Mouse (Mus musculus) heart, postnatal 0 days (tissue): ENCODE results near the gene Platr17.
"Not testable (repeated sequence)": the region's sequence is repeated elsewhere in the genome, so short reads cannot be mapped to it uniquely, and the experiment has no call there.

ENCODE experiments used
- CTCF ChIP-seq: IDR thresholded peaks from 2 replicates; pipeline ENCODE4 v1.5.1; 2016; ENCODE audit warnings: antibody characterized with exemption, control low read depth, low read depth
- EP300 ChIP-seq: IDR thresholded peaks from 2 replicates; pipeline ENCODE4 v1.6.1; 2016; ENCODE audit warnings: antibody characterized with exemption, low read depth

DNA sequence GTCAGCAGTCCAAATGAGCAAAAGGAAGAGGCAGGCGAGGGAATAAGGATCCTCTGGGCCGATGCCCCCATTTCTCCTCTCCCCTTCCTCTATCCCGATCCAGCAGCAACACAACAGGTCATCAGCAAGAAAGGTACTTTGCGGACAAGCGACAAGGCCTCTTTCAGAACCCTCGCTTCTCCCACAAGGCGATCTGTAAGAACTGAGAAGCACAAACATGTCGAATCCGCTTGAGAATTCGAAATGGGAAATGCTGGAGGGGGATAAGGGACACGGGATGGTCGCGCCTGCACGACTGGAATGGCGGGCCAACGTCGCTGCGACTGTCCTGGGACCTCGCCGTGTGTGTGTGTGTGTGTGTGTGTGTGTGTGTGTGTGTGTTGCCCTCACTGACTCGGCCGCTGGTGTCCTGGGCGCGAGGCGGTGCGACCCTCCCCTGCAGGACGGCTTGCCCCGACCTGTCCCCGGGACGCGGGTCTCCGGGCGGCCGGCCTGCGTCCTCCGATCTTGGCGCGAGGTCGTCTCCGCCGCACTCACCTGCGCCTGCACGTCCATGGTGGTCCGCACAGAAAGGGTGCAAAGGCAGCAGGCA, 14.9 kb upstream of the Platr17 start:
- not testable (repeated sequence) for TF ChIP-seq CTCF, EP300
